Mouse (Mus musculus) lung, adult 2 months (tissue): ENCODE results near the gene Chd1l.

Source experiments
- CTCF ChIP-seq: fragments of 200-500 bp; IDR thresholded peaks from 2 replicates; pipeline ENCODE4 v1.5.1; 2011; ENCODE audit warnings: mild to moderate bottlenecking, low read length, control low read depth; ENCODE audit not compliant: insufficient read depth
- POLR2A ChIP-seq: fragments of 200-500 bp; IDR thresholded peaks from 2 replicates; pipeline ENCODE4 v1.6.1; 2011; ENCODE audit warnings: low read depth, mild to moderate bottlenecking, control low read depth, low read length, borderline replicate concordance; ENCODE audit errors: extremely low read depth

GRCm38 (mm10) chr3:97594140-97594539, 15.9 kb downstream of the Chd1l start:
- TF ChIP-seq CTCF = no peak
- no peak for TF ChIP-seq POLR2A
